Mouse (Mus musculus) adrenal gland, postnatal 36 days (tissue): ENCODE data around the gene Scyl2. TPM values are rescaled to one million over a fixed set of nuclear protein-coding genes. Genes with fewer than 3 reads are reported as not detected.
"Not testable (repeated sequence)": the region's sequence is repeated elsewhere in the genome, so short reads cannot be mapped to it uniquely, and the experiment has no call there.

ENCODE experiments used
- DNase-seq, 2 experiments: peaks; one replicate each; pipeline ENCODE4 v3.0.0; 2021; ENCODE audit warnings: mixed read lengths in 1 of 2
- total RNA-seq, 2 experiments: library from RNA; stranded (reverse); gene quantifications; 2 replicates each; pipeline ENCODE4 v1.2.3; 2021

Gene Scyl2
- total RNA-seq, 2 experiments from 2014 or later = 43.8 to 47.6 TPM

- peak in 1 of 2 experiments; percentile 8 for DNase-seq
Measured at GRCm38 (mm10) chr10:89680517-89680916, 5.6 kb downstream of the Scyl2 start.

- no peak for DNase-seq
Measured at GRCm38 (mm10) chr10:89679448-89679847, 6.6 kb downstream of the Scyl2 start.

DNA sequence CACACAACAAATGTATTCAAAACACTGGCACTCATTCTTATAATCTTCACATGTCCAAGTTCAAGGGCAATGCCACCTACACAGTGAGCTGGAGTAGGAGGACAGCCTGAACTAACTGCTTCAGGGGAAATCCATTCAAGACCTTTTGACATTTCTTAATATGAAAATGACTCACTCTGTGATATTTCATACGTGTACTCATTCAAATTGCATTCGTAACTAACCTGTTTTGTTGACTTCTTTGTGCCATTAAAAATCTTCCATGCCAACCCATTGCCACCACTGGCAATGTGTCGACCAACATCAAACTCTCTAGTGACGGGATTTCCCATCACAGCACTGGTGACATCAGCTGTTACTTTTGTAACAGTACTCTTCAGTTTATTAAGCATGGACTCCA is 8.0 kb downstream of the Scyl2 start:
- DNase-seq = no peak

GRCm38 (mm10) chr10:89676609-89677008 is 9.5 kb downstream of the Scyl2 start:
- no peak for DNase-seq

DNA sequence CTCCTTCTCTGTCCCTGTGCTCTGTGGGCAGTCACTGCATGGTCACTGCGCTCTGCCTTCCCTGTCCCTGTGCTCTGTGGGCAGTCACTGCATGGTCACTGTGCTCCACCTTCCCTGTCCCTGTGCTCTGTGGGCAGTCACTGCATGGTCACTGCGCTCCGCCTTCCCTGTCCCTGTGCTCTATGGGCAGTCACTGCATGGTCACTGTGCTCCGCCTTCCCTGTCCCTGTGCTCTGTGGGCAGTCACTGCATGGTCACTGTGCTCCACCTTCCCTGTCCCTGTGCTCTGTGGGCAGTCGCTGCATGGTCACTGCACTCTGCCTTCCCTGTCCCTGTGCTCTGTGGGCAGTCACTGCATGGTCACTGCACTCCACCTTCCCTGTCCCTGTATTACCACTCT is 15.7 kb downstream of the Scyl2 start:
- not testable (repeated sequence) for DNase-seq

DNA sequence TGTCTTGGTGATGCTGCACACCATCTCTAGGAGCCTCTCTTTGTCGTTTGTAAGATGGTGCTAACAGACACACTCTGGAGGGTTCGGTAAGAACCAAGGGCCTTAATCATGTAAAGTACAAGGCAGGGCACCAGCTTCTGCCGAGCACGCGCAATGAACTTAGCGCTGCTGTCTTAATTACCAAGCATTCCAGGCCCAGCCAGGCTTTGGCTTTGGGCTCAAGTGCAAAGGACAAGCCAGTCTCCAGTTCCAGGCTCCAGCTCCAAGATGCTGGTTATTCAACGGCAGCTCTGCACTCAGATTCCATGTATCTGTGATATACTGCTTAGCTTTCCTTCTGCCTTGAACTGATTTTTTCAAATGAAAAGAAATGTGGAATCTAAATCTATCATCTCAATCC is 18.5 kb downstream of the Scyl2 start:
- DNase-seq = no peak

GRCm38 (mm10) chr10:89665679-89666078 is 20.4 kb downstream of the Scyl2 start:
- no peak for DNase-seq

DNA sequence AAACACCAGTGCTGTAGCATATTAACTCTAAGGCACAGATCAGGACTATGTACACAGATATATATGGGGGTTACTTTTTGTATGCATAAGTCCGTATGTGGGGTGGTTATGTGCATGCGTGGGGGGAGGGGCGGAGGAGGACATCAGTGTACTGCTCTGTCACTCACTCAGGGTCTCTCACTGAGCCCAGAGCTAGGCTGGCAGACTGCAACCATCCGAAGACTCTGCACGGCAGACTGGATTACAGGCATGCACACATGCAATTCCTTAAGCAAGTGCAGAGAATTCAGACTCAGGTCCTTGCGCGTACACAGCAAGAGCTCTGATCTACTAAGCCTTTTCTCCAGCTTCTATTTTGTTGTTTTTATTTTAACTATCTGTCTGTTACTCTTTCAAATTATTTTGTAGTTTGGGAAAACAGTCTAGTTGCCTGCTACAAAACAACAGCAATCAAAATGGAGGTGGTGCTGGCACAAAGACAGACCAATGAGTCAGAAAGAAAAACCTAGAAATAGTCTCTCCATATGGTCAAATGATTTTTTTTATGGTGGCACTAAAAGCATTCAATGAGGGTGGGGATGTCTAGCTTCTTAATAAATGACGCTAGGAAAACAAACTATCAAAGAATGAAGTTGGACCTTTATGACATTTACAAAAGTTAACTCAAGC is 21.0 kb downstream of the Scyl2 start:
- DNase-seq = no peak

- peak in 1 of 2 experiments; percentile 28 for DNase-seq
Measured at GRCm38 (mm10) chr10:89656366-89656765, 29.7 kb downstream of the Scyl2 start.

GRCm38 (mm10) chr10:89652912-89653311 is 33.2 kb downstream of the Scyl2 start:
- no peak for DNase-seq

- peak in 1 of 2 experiments; percentile 37 for DNase-seq
Measured at GRCm38 (mm10) chr10:89651691-89652090, 34.4 kb downstream of the Scyl2 start.

- DNase-seq = no peak
Measured at GRCm38 (mm10) chr10:89646918-89647317, 39.2 kb downstream of the Scyl2 start.

- DNase-seq = no peak
Measured at GRCm38 (mm10) chr10:89637001-89637400, 49.1 kb downstream of the Scyl2 start.

- peak; percentile 36 to 59 for DNase-seq
Measured at GRCm38 (mm10) chr10:89635018-89635417, 51.1 kb downstream of the Scyl2 start.

GRCm38 (mm10) chr10:89633736-89634426 is 52.2 kb downstream of the Scyl2 start:
- no peak for DNase-seq

DNA sequence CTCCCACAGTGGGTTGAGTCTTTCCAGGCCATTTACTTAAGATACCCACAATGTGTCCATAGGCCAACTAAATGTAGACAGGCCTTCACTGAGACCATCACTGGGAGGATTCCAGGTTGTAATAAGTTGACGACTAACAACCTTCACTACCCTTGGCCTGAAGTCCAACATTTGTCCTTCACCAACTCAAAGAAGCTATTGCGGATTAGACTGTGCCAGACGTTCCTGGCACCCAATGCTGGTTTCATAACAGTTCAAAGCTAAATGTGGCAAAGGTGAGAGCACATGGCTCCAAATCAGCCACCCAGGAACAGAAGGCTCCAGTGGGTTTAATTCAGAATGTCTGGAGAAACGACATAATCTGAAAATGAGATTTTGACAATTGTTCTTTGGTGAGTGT is 53.0 kb downstream of the Scyl2 start:
- DNase-seq = peak; percentile 37 to 61

DNA sequence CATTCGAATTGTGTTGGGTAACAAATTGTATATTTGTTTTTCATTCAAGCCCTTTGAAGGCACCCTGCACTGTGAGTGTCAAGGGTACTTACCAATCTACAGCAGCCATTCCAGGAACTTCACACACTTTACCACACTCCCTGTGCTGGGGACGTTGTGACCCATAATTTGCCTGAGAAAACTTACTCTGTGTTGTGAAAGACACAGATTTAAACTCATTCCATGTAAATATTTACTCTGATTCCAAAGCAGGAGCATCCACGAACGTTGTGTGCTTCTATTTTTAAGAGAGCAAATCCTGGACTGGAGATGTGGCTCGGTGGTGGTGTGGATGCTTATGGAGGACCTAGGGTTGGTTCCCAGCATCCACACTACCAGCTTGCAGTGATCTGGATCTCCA is 54.3 kb downstream of the Scyl2 start:
- DNase-seq = no peak

GRCm38 (mm10) chr10:89630564-89630963 is 55.5 kb downstream of the Scyl2 start:
- no peak for DNase-seq

DNA sequence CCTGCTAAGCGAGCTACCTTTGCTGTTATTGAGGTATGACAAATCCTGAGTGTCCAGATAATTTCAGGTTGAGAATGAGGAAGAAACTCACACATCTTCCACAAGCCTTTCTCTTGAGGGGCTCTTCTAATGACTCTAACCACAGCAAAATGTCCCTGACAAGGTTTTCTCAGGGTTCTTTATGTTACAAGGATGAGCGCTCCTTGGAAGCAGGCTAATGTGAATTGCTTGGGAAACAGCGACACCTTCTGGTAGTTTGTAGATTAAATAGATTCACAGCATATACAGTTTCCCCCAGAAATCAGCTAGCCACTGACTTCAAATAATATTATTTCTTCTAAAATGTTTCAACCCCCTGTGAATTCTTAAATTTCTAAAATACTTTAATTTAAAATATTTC is 56.0 kb downstream of the Scyl2 start:
- DNase-seq = peak in 1 of 2 experiments; percentile 52

DNA sequence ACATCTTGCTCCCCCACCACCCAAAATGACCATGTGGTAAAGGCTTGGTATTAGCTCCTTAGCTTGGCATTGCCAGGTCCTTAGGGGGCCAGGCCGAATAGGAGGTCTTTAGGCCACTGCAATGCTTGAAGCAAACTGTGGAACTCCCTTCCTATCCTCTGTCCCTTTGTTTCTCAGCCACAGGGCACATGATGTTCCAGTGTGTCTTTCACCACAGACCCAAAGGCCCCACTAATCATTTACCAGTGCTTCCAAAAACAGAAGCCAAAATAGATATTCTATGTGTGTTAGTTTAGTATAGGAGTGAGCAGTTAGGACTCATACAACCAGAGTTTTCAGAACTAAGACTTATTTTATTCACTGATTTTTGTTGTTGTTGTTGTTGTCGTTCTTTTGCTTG is 59.4 kb downstream of the Scyl2 start:
- no peak for DNase-seq

GRCm38 (mm10) chr10:89624196-89624595 is 61.9 kb downstream of the Scyl2 start:
- DNase-seq = no peak

DNA sequence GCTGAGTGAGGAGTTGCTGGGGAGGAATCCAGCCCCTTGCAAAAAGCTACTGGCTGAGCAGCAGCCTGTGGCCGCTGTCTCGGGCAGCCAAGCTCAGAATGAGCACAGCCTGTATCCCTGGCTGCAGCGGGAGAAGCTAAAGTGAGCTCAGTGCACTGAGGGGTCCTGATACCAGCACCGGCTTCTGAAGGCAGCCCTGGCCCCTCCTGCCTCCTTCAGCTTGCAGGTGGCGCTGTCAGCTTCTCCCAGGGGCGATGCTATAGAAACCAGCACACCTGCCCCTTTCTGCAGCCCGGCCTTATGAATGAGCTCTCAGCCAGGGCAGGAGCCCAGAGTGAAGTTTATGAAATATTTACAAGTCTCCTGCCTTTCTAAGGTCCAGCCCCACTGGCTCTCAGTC is 65.0 kb downstream of the Scyl2 start, which contains the start of gene Slc17a8:
Gene Slc17a8 (minus strand): TSS at position 125 of the 400 bp plus-strand sequence.
- no peak for DNase-seq

DNA sequence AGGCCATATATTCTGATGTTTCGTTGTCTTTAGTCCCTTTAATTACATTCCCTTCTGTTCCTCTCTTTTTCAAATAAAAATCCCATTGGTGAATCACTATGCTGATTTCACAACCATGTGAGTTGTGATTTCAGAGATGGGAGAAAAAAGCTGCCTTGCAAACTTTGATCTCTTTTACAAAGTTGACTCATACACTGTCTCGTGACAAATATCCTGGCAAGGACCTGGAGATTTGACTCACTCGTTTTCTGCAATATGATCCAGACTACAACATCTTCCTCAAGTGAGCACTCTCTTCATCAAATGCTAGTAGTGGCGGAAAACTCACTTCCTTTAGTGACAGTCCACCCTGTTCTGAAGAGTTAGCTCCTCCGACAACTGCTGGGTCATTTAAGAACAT is 86.8 kb downstream of the Scyl2 start:
- DNase-seq = peak; percentile 22 to 38

DNA sequence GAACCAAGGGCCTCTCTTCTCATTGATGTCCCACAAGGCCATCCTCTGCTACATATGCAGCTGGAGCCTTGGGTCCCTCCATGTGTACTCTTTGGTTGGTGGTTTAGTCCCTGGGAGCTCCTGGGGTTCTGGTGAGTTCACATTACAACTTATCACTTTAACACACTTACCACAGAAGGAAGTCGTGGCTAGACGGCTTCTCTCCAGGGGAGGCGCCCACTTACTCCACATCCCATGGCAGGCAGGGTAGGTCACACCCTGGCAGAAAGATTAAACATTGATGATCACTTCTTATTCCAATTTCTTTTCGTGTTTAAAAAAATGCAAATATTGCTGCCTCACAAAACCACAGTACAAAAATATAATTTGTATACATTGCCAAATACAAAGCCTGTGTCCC is 88.8 kb downstream of the Scyl2 start:
- DNase-seq = no peak
